Mouse (Mus musculus): ENCODE results near the gene Cdc42ep2. TPM values are rescaled to one million over a fixed set of nuclear protein-coding genes. Genes with fewer than 3 reads are reported as not detected.

Gene Cdc42ep2
- polyA plus RNA-seq, 1 experiment from 2014 or later = 7.9 TPM

GRCm38 (mm10) chr19:5945891-5946290 lies 21.3 kb upstream of the Cdc42ep2 start:
- H3K9me3 ChIP-seq (replicated peaks; ENCODE audit: control insufficient read depth, low read length) = no peaks in the 10 kb centered on the region
- no peaks in the 10 kb centered on the region for H3K4me1 ChIP-seq (ENCODE audit: control insufficient read depth, insufficient read depth, low read length)
- 90% methylated on average over 8 of the region's 8 CpGs for WGBS
- H3K4me2 ChIP-seq (ENCODE audit: low read length) = no peak overlapping the region
- H3K36me3 ChIP-seq (ENCODE audit: control insufficient read depth, insufficient read depth, low read length) = peaks cover 48% of the 10 kb centered on the region
- no peak overlapping the region for H3K9ac ChIP-seq (ENCODE audit: low read length)
- no peak for ATAC-seq
- no peak overlapping the region for H3K27ac ChIP-seq (ENCODE audit: low read depth, low read length)
- H3K4me3 ChIP-seq (ENCODE audit: low read depth, low read length) = no peak overlapping the region
- no peaks in the 10 kb centered on the region for H3K27me3 ChIP-seq (replicated peaks; ENCODE audit: control insufficient read depth, insufficient read depth, low read length)
- DNase-seq (ENCODE audit: low spot score) = no peak

GRCm38 (mm10) chr19:5945027-5945426 lies 20.4 kb upstream of the Cdc42ep2 start:
- H3K4me3 ChIP-seq (ENCODE audit: low read depth, low read length) = no peak overlapping the region
- no peak for DNase-seq (ENCODE audit: low spot score)
- 87% methylated on average over 7 of the region's 7 CpGs for whole genome bisulfite sequencing
- peaks cover 40% of the 10 kb centered on the region for H3K36me3 ChIP-seq (ENCODE audit: control insufficient read depth, insufficient read depth, low read length)
- no peak for ATAC-seq
- no peak overlapping the region for H3K27ac ChIP-seq (ENCODE audit: low read depth, low read length)
- H3K9me3 ChIP-seq (replicated peaks; ENCODE audit: control insufficient read depth, low read length) = no peaks in the 10 kb centered on the region
- no peaks in the 10 kb centered on the region for H3K4me1 ChIP-seq (ENCODE audit: control insufficient read depth, insufficient read depth, low read length)
- no peak overlapping the region for H3K4me2 ChIP-seq (ENCODE audit: low read length)
- H3K9ac ChIP-seq (ENCODE audit: low read length) = no peak overlapping the region
- no peaks in the 10 kb centered on the region for H3K27me3 ChIP-seq (replicated peaks; ENCODE audit: control insufficient read depth, insufficient read depth, low read length)

- 79% methylated on average over 8 of the region's 8 CpGs for WGBS
- Histone ChIP-seq H3K36me3 (ENCODE audit: control insufficient read depth, insufficient read depth, low read length) (peaks cover 31% of the 10 kb centered on the region), H3K9me3 (replicated peaks; ENCODE audit: control insufficient read depth, low read length) (no peaks in the 10 kb centered on the region), H3K9ac (ENCODE audit: low read length) (no peak overlapping the region), H3K27me3 (replicated peaks; ENCODE audit: control insufficient read depth, insufficient read depth, low read length) (no peaks in the 10 kb centered on the region), H3K27ac (ENCODE audit: low read depth, low read length) (no peak overlapping the region), H3K4me2 (ENCODE audit: low read length) (no peak overlapping the region), H3K4me1 (ENCODE audit: control insufficient read depth, insufficient read depth, low read length) (0 out of 2 replicates have a peak, but pooled peaks cover 4% of the 10 kb centered on the region), H3K4me3 (ENCODE audit: low read depth, low read length) (no peak overlapping the region)
- ATAC-seq (no peak), DNase-seq (ENCODE audit: low spot score) (no peak)
Observed at GRCm38 (mm10) chr19:5944145-5944544, 19.5 kb upstream of the Cdc42ep2 start.

- H3K9ac ChIP-seq (ENCODE audit: low read length) = no peak overlapping the region
- no peak overlapping the region for H3K4me3 ChIP-seq (ENCODE audit: low read depth, low read length)
- WGBS = 91% methylated on average over 15 of the region's 15 CpGs
- ATAC-seq (no peak), DNase-seq (ENCODE audit: low spot score) (no peak)
- H3K36me3 ChIP-seq (ENCODE audit: control insufficient read depth, insufficient read depth, low read length) = peaks cover 27% of the 10 kb centered on the region
- no peak overlapping the region for H3K27ac ChIP-seq (ENCODE audit: low read depth, low read length)
- H3K9me3 ChIP-seq (replicated peaks; ENCODE audit: control insufficient read depth, low read length) = no peaks in the 10 kb centered on the region
- 0 out of 2 replicates have a peak, but pooled peaks cover 4% of the 10 kb centered on the region for H3K4me1 ChIP-seq (ENCODE audit: control insufficient read depth, insufficient read depth, low read length)
- no peak overlapping the region for H3K4me2 ChIP-seq (ENCODE audit: low read length)
- no peaks in the 10 kb centered on the region for H3K27me3 ChIP-seq (replicated peaks; ENCODE audit: control insufficient read depth, insufficient read depth, low read length)
Observed at GRCm38 (mm10) chr19:5943404-5943803, 18.8 kb upstream of the Cdc42ep2 start.

GRCm38 (mm10) chr19:5942581-5942980 lies 18.0 kb upstream of the Cdc42ep2 start:
- H3K9me3 ChIP-seq (replicated peaks; ENCODE audit: control insufficient read depth, low read length) = no peaks in the 10 kb centered on the region
- H3K27me3 ChIP-seq (replicated peaks; ENCODE audit: control insufficient read depth, insufficient read depth, low read length) = no peaks in the 10 kb centered on the region
- ATAC-seq (no peak), DNase-seq (ENCODE audit: low spot score) (no peak)
- H3K4me2 ChIP-seq (ENCODE audit: low read length) = no peak overlapping the region
- H3K4me1 ChIP-seq (ENCODE audit: control insufficient read depth, insufficient read depth, low read length) = peaks cover 11% of the 10 kb centered on the region
- peaks cover 24% of the 10 kb centered on the region for H3K36me3 ChIP-seq (ENCODE audit: control insufficient read depth, insufficient read depth, low read length)
- no peak overlapping the region for H3K4me3 ChIP-seq (ENCODE audit: low read depth, low read length)
- no peak overlapping the region for H3K9ac ChIP-seq (ENCODE audit: low read length)
- 86% methylated on average over 7 of the region's 7 CpGs for WGBS
- H3K27ac ChIP-seq (ENCODE audit: low read depth, low read length) = no peak overlapping the region

GRCm38 (mm10) chr19:5940656-5941055 lies 16.0 kb upstream of the Cdc42ep2 start:
- DNase-seq (ENCODE audit: low spot score) = no peak
- Histone ChIP-seq H3K36me3 (ENCODE audit: control insufficient read depth, insufficient read depth, low read length) (peaks cover 12% of the 10 kb centered on the region; the same call in 1 of the 2 replicates), H3K9me3 (replicated peaks; ENCODE audit: control insufficient read depth, low read length) (no peaks in the 10 kb centered on the region), H3K4me2 (ENCODE audit: low read length) (no peak overlapping the region), H3K27me3 (replicated peaks; ENCODE audit: control insufficient read depth, insufficient read depth, low read length) (no peaks in the 10 kb centered on the region), H3K4me3 (ENCODE audit: low read depth, low read length) (no peak overlapping the region), H3K4me1 (ENCODE audit: control insufficient read depth, insufficient read depth, low read length) (peaks cover 16% of the 10 kb centered on the region), H3K27ac (ENCODE audit: low read depth, low read length) (peak overlapping the region; percentile 46), H3K9ac (ENCODE audit: low read length) (no peak overlapping the region)
- no peak for ATAC-seq
- WGBS = 90% methylated on average over 10 of the region's 10 CpGs

GRCm38 (mm10) chr19:5940173-5940572 lies 15.6 kb upstream of the Cdc42ep2 start:
- Histone ChIP-seq H3K27me3 (replicated peaks; ENCODE audit: control insufficient read depth, insufficient read depth, low read length) (no peaks in the 10 kb centered on the region), H3K36me3 (ENCODE audit: control insufficient read depth, insufficient read depth, low read length) (peaks cover 12% of the 10 kb centered on the region; the same call in 1 of the 2 replicates), H3K4me1 (ENCODE audit: control insufficient read depth, insufficient read depth, low read length) (peaks cover 16% of the 10 kb centered on the region), H3K4me2 (ENCODE audit: low read length) (no peak overlapping the region), H3K27ac (ENCODE audit: low read depth, low read length) (peak overlapping the region; percentile 46), H3K9me3 (replicated peaks; ENCODE audit: control insufficient read depth, low read length) (no peaks in the 10 kb centered on the region), H3K9ac (ENCODE audit: low read length) (no peak overlapping the region), H3K4me3 (ENCODE audit: low read depth, low read length) (no peak overlapping the region)
- DNase-seq (ENCODE audit: low spot score) = peak; percentile 67
- WGBS = 59% methylated on average over 4 of the region's 4 CpGs
- ATAC-seq = 0 out of 2 replicates have a peak, but pooled peaks have one; percentile 40

GRCm38 (mm10) chr19:5939715-5940114 lies 15.1 kb upstream of the Cdc42ep2 start:
- Histone ChIP-seq H3K27ac (ENCODE audit: low read depth, low read length) (peak overlapping the region; percentile 28; the same call in 1 of the 2 replicates), H3K4me3 (ENCODE audit: low read depth, low read length) (no peak overlapping the region), H3K9me3 (replicated peaks; ENCODE audit: control insufficient read depth, low read length) (no peaks in the 10 kb centered on the region), H3K27me3 (replicated peaks; ENCODE audit: control insufficient read depth, insufficient read depth, low read length) (no peaks in the 10 kb centered on the region), H3K36me3 (ENCODE audit: control insufficient read depth, insufficient read depth, low read length) (peaks cover 12% of the 10 kb centered on the region; the same call in 1 of the 2 replicates), H3K4me1 (ENCODE audit: control insufficient read depth, insufficient read depth, low read length) (peaks cover 16% of the 10 kb centered on the region), H3K9ac (ENCODE audit: low read length) (no peak overlapping the region), H3K4me2 (ENCODE audit: low read length) (no peak overlapping the region)
- DNase-seq (ENCODE audit: low spot score) = no peak
- ATAC-seq = 0 out of 2 replicates have a peak, but pooled peaks have one; percentile 4
- WGBS = 61% methylated on average over 5 of the region's 5 CpGs

- 89% methylated on average over 6 of the region's 6 CpGs for WGBS
- Histone ChIP-seq H3K4me1 (ENCODE audit: control insufficient read depth, insufficient read depth, low read length) (peaks cover 16% of the 10 kb centered on the region), H3K4me2 (ENCODE audit: low read length) (no peak overlapping the region), H3K9ac (ENCODE audit: low read length) (no peak overlapping the region), H3K27ac (ENCODE audit: low read depth, low read length) (no peak overlapping the region), H3K36me3 (ENCODE audit: control insufficient read depth, insufficient read depth, low read length) (peaks cover 12% of the 10 kb centered on the region; the same call in 1 of the 2 replicates), H3K4me3 (ENCODE audit: low read depth, low read length) (no peak overlapping the region), H3K9me3 (replicated peaks; ENCODE audit: control insufficient read depth, low read length) (no peaks in the 10 kb centered on the region), H3K27me3 (replicated peaks; ENCODE audit: control insufficient read depth, insufficient read depth, low read length) (no peaks in the 10 kb centered on the region)
- ATAC-seq = no peak
- DNase-seq (ENCODE audit: low spot score) = no peak
Observed at GRCm38 (mm10) chr19:5938516-5938915, 13.9 kb upstream of the Cdc42ep2 start.
